Mouse (Mus musculus): ENCODE data around the gene Gm49380.

DNA sequence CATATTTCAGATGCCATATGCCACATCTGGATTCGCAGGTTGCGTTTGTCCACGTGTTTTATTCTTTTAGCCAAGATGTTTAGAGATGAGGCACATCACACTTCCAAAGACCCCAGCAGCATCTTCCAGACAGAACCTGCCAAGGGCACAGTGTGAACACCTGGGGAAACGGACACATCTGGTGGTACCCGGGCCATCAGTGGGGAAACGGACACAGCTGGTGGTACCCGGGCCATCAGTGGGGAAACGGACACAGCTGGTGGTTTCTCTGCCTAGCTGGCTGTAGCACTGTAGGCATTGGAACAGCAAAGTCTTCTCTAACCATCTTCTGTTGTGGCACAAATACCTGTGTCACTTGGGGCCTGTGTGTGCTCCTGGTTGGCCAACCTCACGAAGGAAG is 17.5 kb downstream of the Gm49380 start:
- TF ChIP-seq USF1 (IDR thresholded peaks at IDR 0.05; ENCODE audit: low read depth) (no peak), CTCF (IDR thresholded peaks at IDR 0.05; ENCODE audit: control insufficient read depth, insufficient read depth, insufficient read length) (no peak), CEBPB (IDR thresholded peaks at IDR 0.05; ENCODE audit: low read depth) (no peak), FOSL1 (IDR thresholded peaks at IDR 0.05; ENCODE audit: insufficient read depth, low read length, poor library complexity, severe bottlenecking) (no peak), MYOG (IDR thresholded peaks at IDR 0.05; ENCODE audit: control insufficient read depth, extremely low read depth, insufficient read length) (no peak)

Measured in C2C12 (cell line).